Mouse (Mus musculus): ENCODE results near the gene Traf5. TPM values are rescaled to one million over a fixed set of nuclear protein-coding genes. Genes with fewer than 3 reads are reported as not detected.

The Traf5 gene
- polyA plus RNA-seq, 1 experiment from 2014 or later, result 1.6 TPM

- under 1% methylated on average over 22 of the region's 22 CpGs for WGBS
- H3K36me3 ChIP-seq (ENCODE audit: control insufficient read depth, insufficient read depth, low read length), result no peaks in the 10 kb centered on the region
- ATAC-seq, result peak; percentile 99
- H3K27ac ChIP-seq (ENCODE audit: low read length), result peak overlapping the region; percentile 84
- H3K27me3 ChIP-seq (ENCODE audit: control insufficient read depth, insufficient read depth, low read depth, low read length), result no peaks in the 10 kb centered on the region
- H3K4me1 ChIP-seq (ENCODE audit: control insufficient read depth, insufficient read depth, low read length), result peaks cover 6% of the 10 kb centered on the region; the same call in 1 of the 2 replicates
- H3K4me3 ChIP-seq (ENCODE audit: low read depth, low read length), result peak overlapping the region; percentile 59
- H3K9me3 ChIP-seq (replicated peaks; ENCODE audit: control insufficient read depth, low read length, poor library complexity, severe bottlenecking), result no peaks in the 10 kb centered on the region
- H3K4me2 ChIP-seq (ENCODE audit: low read length), result peak overlapping the region; percentile 67
- H3K9ac ChIP-seq (ENCODE audit: low read depth, low read length), result peak overlapping the region; percentile 78
Measured at GRCm38 (mm10) chr1:191989994-191990393, 102.4 kb downstream of the Traf5 start.

- H3K27me3 ChIP-seq (ENCODE audit: control insufficient read depth, insufficient read depth, low read depth, low read length), result no peaks in the 10 kb centered on the region
- H3K36me3 ChIP-seq (ENCODE audit: control insufficient read depth, insufficient read depth, low read length), result no peaks in the 10 kb centered on the region
- no peak overlapping the region for H3K27ac ChIP-seq (ENCODE audit: low read length)
- WGBS, result 97% methylated on average over 5 of the region's 5 CpGs
- peaks cover 6% of the 10 kb centered on the region; the same call in 1 of the 2 replicates for H3K4me1 ChIP-seq (ENCODE audit: control insufficient read depth, insufficient read depth, low read length)
- H3K4me2 ChIP-seq (ENCODE audit: low read length), result peak overlapping the region; percentile 67
- H3K4me3 ChIP-seq (ENCODE audit: low read depth, low read length), result no peak overlapping the region
- ATAC-seq, result no peak
- no peaks in the 10 kb centered on the region for H3K9me3 ChIP-seq (replicated peaks; ENCODE audit: control insufficient read depth, low read length, poor library complexity, severe bottlenecking)
- no peak overlapping the region for H3K9ac ChIP-seq (ENCODE audit: low read depth, low read length)
Measured at GRCm38 (mm10) chr1:191989060-191989459, 103.3 kb downstream of the Traf5 start.

GRCm38 (mm10) chr1:191988646-191989045 lies 103.7 kb downstream of the Traf5 start:
- no peak overlapping the region for H3K27ac ChIP-seq (ENCODE audit: low read length)
- H3K4me1 ChIP-seq (ENCODE audit: control insufficient read depth, insufficient read depth, low read length), result peaks cover 6% of the 10 kb centered on the region; the same call in 1 of the 2 replicates
- H3K9ac ChIP-seq (ENCODE audit: low read depth, low read length), result no peak overlapping the region
- no peak for ATAC-seq
- H3K9me3 ChIP-seq (replicated peaks; ENCODE audit: control insufficient read depth, low read length, poor library complexity, severe bottlenecking), result no peaks in the 10 kb centered on the region
- WGBS, result 87% methylated on average over 3 of the region's 3 CpGs
- no peak overlapping the region for H3K4me3 ChIP-seq (ENCODE audit: low read depth, low read length)
- H3K36me3 ChIP-seq (ENCODE audit: control insufficient read depth, insufficient read depth, low read length), result no peaks in the 10 kb centered on the region
- no peaks in the 10 kb centered on the region for H3K27me3 ChIP-seq (ENCODE audit: control insufficient read depth, insufficient read depth, low read depth, low read length)
- H3K4me2 ChIP-seq (ENCODE audit: low read length), result no peak overlapping the region

GRCm38 (mm10) chr1:191987481-191987769 lies 104.9 kb downstream of the Traf5 start:
- Histone ChIP-seq H3K9ac (ENCODE audit: low read depth, low read length) (no peak overlapping the region), H3K9me3 (replicated peaks; ENCODE audit: control insufficient read depth, low read length, poor library complexity, severe bottlenecking) (no peaks in the 10 kb centered on the region), H3K4me3 (ENCODE audit: low read depth, low read length) (no peak overlapping the region), H3K27me3 (ENCODE audit: control insufficient read depth, insufficient read depth, low read depth, low read length) (no peaks in the 10 kb centered on the region), H3K4me2 (ENCODE audit: low read length) (no peak overlapping the region), H3K36me3 (ENCODE audit: control insufficient read depth, insufficient read depth, low read length) (no peaks in the 10 kb centered on the region), H3K4me1 (ENCODE audit: control insufficient read depth, insufficient read depth, low read length) (peaks cover 6% of the 10 kb centered on the region; the same call in 1 of the 2 replicates), H3K27ac (ENCODE audit: low read length) (no peak overlapping the region)
- WGBS, result 55% methylated on average over 5 of the region's 5 CpGs
- no peak for ATAC-seq

GRCm38 (mm10) chr1:191986674-191987480 lies 105.5 kb downstream of the Traf5 start:
- Histone ChIP-seq H3K36me3 (ENCODE audit: control insufficient read depth, insufficient read depth, low read length) (no peaks in the 10 kb centered on the region), H3K9ac (ENCODE audit: low read depth, low read length) (no peak overlapping the region), H3K9me3 (replicated peaks; ENCODE audit: control insufficient read depth, low read length, poor library complexity, severe bottlenecking) (no peaks in the 10 kb centered on the region), H3K4me3 (ENCODE audit: low read depth, low read length) (no peak overlapping the region), H3K4me2 (ENCODE audit: low read length) (no peak overlapping the region), H3K4me1 (ENCODE audit: control insufficient read depth, insufficient read depth, low read length) (peaks cover 6% of the 10 kb centered on the region; the same call in 1 of the 2 replicates), H3K27me3 (ENCODE audit: control insufficient read depth, insufficient read depth, low read depth, low read length) (no peaks in the 10 kb centered on the region), H3K27ac (ENCODE audit: low read length) (no peak overlapping the region)
- no peak for ATAC-seq
- WGBS, result 80% methylated on average over 8 of the region's 8 CpGs

- no peak overlapping the region for H3K4me3 ChIP-seq (ENCODE audit: low read depth, low read length)
- 0 out of 2 replicates have a peak overlapping the region, but pooled peaks have one; percentile 28 for H3K27ac ChIP-seq (ENCODE audit: low read length)
- peaks cover 19% of the 10 kb centered on the region for H3K4me1 ChIP-seq (ENCODE audit: control insufficient read depth, insufficient read depth, low read length)
- no peaks in the 10 kb centered on the region for H3K9me3 ChIP-seq (replicated peaks; ENCODE audit: control insufficient read depth, low read length, poor library complexity, severe bottlenecking)
- peak; percentile 72; the same call in 1 of the 2 replicates for ATAC-seq
- no peak overlapping the region for H3K9ac ChIP-seq (ENCODE audit: low read depth, low read length)
- no peaks in the 10 kb centered on the region for H3K27me3 ChIP-seq (ENCODE audit: control insufficient read depth, insufficient read depth, low read depth, low read length)
- no peak overlapping the region for H3K4me2 ChIP-seq (ENCODE audit: low read length)
- whole genome bisulfite sequencing, result 11% methylated on average over 6 of the region's 6 CpGs
- H3K36me3 ChIP-seq (ENCODE audit: control insufficient read depth, insufficient read depth, low read length), result no peaks in the 10 kb centered on the region
Measured at GRCm38 (mm10) chr1:191981426-191982102, 110.8 kb downstream of the Traf5 start.

- WGBS, result 26% methylated on average over 5 of the region's 5 CpGs
Measured at GRCm38 (mm10) chr1:191977187-191977586, 115.2 kb downstream of the Traf5 start, which contains the start of gene Rd3. Rd3 (plus strand) TSS chr1:191977370.

GRCm38 (mm10) chr1:191974509-191975405 lies 117.6 kb downstream of the Traf5 start:
- Histone ChIP-seq H3K4me2 (ENCODE audit: low read length) (no peak overlapping the region), H3K27me3 (ENCODE audit: control insufficient read depth, insufficient read depth, low read depth, low read length) (no peaks in the 10 kb centered on the region), H3K9ac (ENCODE audit: low read depth, low read length) (no peak overlapping the region), H3K4me1 (ENCODE audit: control insufficient read depth, insufficient read depth, low read length) (peaks cover 11% of the 10 kb centered on the region), H3K27ac (ENCODE audit: low read length) (no peak overlapping the region), H3K9me3 (replicated peaks; ENCODE audit: control insufficient read depth, low read length, poor library complexity, severe bottlenecking) (no peaks in the 10 kb centered on the region), H3K36me3 (ENCODE audit: control insufficient read depth, insufficient read depth, low read length) (no peaks in the 10 kb centered on the region), H3K4me3 (ENCODE audit: low read depth, low read length) (no peak overlapping the region)
- 65% methylated on average over 13 of the region's 13 CpGs for WGBS
- no peak for ATAC-seq

More at GRCm38 (mm10) chr1:191977187-191977586, 115.2 kb downstream of the Traf5 start, which contains the start of gene Rd3:
- Histone ChIP-seq H3K9me3 (replicated peaks; ENCODE audit: control insufficient read depth, low read length, poor library complexity, severe bottlenecking) (no peaks in the 10 kb centered on the region), H3K4me2 (ENCODE audit: low read length) (0 out of 2 replicates have a peak within 1 kb of the TSS, but pooled peaks have one; percentile 6), H3K27me3 (ENCODE audit: control insufficient read depth, insufficient read depth, low read depth, low read length) (no peaks in the 10 kb centered on the region), H3K27ac (ENCODE audit: low read length) (no peak within 1 kb of the TSS), H3K36me3 (ENCODE audit: control insufficient read depth, insufficient read depth, low read length) (no peaks in the 10 kb centered on the region), H3K4me1 (ENCODE audit: control insufficient read depth, insufficient read depth, low read length) (peaks cover 19% of the 10 kb centered on the region), H3K9ac (ENCODE audit: low read depth, low read length) (no peak within 1 kb of the TSS), H3K4me3 (ENCODE audit: low read depth, low read length) (no peak within 1 kb of the TSS)
- peak; percentile 80 for ATAC-seq
